Mouse (Mus musculus): ENCODE data around the gene Krt31.

DNA sequence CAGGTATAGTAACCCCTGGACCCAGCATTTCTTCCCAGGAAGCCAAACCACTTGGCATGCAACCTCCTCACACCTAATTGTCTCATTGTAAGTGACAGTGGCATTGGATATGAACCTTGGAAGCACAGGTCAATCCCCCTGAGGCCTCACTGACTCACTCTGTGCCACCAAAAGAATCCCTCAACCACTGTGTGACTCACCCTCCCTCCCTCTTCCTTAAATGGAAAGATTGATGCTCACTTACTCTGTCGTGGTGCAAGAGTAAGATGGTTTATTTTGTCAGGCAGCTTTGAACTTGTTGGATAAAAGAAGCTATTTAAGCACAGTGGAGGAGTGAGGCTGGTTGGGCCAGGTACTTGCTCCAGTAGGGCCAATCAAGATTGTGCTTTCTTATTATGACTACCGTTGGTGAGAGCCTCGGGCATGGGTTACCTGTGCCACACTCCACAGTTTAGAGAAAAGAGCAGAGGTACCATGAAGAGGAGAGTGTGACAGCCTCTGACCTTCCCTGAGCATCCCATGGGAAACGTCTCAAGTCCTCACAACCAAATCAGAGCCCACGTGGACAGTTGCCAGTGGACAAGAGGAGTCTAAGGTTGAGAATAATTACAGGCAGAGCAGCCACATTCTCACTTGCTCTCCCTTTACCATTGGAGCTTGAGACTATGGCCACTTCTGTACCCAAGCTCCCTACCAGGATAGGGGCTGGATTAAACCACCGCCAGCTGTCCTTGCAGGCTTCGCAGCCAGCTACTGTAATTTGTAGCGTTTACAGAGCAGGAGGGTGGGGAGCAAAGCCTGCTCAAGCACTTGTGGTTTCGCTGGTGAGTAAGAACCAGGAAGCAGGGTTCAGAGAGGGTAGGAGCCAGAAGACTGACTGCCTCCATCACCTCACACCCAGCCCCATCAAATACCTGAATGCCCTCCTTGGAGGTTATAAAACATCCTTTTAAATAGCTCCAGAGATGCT lies 5.6 kb upstream of the Krt31 start:
- TF ChIP-seq POLR2A (IDR thresholded peaks at IDR 0.05; ENCODE audit: borderline replicate concordance, extremely low read depth, low read depth, low read length) (no peak), CTCF (IDR thresholded peaks at IDR 0.05; ENCODE audit: insufficient read depth, low read length) (no peak)
